Mouse (Mus musculus): Measurements from ENCODE around the gene Stk11ip.

Gene Stk11ip

DNA sequence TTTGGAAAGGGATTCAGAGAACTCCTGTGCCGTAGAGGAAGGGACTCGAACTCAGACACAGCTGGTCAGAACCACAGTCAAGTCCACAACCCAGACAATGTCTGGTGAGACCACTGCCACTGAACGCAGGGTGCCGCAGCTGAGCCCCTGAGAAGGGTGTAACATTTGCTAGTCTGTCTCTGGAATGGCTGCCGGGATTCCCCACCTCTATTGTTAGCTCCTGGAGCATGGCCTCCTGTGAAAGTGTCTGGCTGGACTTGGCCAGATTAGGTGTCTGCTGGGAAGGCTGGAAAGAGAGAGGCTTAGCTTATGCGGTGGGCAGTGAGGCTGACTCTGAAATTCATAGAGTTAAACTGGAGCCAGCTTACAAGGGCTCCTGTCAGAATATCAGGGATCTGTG is 49.1 kb downstream of the Stk11ip start:
- no peak for DNase-seq (ENCODE audit: low read depth, low spot score)

DNA sequence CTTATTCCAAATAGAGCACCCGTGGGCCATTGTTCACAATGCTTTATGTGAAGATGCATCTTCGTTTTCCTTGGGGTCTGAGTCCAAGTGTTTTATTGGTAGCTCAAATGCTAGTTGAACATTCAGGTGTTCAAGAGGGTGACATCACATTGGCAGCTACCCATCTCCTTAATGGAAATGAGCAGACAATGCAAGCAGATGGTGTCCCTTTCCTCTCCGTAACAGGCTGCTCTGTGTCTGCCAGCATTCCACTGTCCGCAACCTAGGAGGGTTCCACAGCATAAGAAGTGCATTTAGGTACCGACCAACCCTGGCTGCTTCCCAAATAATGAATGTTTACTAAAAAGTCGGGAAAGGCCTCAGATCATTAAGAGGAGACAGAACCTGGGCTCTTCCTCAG is 51.4 kb downstream of the Stk11ip start:
- DNase-seq (ENCODE audit: low read depth, low spot score) = no peak

DNA sequence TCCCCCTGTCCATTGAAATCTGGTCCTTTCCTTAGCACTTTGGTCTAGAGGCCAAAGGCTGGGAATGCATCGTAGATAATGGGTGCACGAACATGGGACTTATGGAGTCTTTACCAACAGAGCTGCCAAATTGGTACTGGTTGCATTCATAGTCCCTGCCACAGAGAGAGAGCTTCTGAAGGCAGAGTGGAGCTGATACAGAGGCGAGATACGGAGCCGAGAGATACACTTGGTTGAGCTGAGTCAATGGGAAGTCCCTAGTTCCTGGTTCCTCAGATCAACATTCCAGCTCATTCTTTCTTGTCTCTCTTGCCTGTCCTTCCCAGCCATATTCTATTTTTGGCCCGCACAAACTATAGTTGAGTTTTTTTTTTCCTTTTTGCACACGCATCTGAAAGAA is 52.4 kb downstream of the Stk11ip start:
- DNase-seq (ENCODE audit: low read depth, low spot score) = no peak

DNA sequence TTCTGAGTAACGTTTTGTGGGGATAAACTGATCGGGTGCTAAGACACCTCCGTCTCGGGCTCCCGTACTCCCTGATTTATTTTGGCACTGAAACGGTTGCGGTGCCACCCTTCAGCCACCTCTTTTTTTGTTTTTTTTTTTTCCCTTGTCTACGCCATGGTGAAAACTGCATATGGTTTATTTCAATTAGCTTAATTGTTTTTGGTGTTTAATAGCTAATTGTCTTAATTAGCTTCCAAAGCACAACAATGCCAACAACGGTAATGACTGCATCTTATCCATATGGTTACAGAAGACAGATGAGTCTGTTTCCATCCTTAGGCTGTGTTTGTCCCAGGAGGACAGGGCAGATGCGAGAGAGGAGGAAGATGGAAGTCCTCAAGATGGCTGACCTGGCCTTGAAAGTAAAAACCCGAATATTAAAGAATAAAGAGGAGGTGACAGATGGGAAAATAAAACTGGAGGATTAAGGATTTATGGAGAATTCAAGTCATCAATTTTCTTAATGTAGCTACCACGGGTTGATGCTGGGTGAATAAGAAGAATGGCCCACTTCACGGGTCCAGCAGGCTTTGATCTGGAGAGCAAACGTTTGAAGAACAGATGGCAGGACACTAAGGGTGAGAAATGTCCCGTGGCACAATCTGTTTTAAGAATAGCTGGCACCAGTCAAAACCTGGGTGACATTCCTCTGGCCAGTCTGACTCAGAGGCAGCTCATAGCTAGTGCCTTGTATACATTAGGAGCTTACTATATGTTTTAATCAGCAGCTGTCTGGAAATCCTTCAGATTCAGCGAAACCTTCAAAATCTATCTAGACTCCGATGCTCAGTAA is 53.4 kb downstream of the Stk11ip start:
- no peak for DNase-seq (ENCODE audit: low read depth, low spot score)

DNA sequence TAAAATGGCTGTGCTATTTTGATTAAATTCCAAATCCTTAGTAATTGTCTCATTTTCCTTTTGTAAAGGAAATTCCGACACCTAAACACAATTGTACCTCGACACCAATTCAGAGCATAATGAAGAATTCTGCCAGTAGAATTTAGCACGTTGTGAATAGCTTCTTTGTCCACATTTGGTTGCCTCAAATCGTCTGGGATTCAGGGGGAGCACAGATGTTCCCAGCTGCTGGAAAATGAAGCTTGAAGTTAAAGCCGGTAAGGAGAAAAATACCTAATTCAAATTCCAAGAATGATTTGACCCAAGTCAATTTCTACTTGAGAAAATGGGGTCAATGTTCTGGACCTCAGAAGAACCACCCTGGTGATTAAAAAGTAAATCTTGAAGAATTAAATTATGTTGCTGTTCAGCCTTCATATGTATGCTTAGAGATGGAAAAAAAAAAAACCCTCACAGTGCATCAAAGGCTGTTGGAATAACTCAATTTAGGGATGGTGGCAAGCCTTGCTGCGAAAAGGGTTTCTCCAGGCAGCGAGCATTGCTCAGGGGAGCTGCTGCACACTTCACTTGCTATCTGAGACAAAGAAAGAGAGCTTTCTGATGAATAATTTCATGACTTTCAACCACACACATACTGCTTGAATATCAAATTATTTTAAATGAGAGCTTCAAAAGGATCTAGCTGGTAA is 60.8 kb downstream of the Stk11ip start:
- no peak for DNase-seq (ENCODE audit: low read depth, low spot score)

DNA sequence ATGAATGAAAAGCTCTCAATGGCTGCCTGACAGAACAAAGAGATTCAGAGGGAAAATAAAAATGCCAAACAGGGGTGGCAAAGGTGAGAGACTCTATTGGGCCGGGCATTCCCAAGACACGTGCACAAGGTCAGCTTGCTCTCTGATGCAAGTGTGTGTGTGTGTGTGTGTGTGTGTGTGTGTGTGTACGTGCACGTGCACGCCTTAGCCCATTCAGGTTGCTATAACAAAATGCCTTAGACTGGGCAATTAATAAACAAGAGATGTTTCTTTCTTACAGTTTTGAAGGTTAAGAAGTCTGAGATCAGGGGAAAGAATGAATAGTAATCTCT is 61.3 kb downstream of the Stk11ip start:
- DNase-seq (ENCODE audit: low read depth, low spot score) = no peak

DNA sequence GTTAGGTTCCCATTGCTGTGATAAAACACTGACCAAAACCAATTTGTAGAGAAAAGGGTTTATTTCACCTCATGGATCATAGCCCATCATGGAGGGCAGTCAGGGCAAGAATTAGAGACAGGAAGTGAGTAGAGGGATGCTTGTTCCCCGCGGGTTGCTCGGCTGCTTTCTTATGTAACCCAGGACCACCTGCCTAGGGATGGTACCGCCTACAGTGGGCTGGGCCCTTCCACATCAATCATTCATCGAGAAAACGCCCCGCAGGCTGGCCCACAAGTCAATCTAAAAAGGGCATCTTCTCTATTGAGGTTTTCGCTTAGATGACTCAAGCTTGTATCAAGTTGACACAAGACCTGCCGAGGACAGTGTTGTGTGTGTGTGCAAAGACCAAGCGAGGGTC is 61.7 kb downstream of the Stk11ip start:
- peak; percentile 73 for DNase-seq (ENCODE audit: low read depth, low spot score)

DNA sequence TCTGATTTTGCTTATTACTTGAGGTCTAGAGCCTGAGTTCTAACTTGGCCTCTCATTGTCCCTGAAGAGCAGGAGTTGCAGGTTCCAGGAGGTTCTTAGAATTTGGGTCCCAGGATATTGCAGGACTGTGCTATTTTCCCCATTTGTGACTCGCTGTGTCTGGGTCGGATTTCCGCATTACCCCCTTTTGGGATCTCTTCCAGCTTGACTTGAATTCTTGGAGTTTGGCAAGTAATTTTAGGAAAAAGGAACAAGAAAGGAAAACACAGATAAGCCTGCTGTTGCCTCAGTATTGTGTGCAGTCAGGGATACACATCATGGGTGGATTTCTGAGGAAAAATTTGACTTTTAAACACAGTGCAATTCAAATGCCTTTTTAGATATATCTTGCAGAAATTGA is 65.5 kb downstream of the Stk11ip start:
- DNase-seq (ENCODE audit: low read depth, low spot score) = no peak
